Comparison of ENCODE assay signal across 8 mouse cellular contexts in the genomic region with DNA sequence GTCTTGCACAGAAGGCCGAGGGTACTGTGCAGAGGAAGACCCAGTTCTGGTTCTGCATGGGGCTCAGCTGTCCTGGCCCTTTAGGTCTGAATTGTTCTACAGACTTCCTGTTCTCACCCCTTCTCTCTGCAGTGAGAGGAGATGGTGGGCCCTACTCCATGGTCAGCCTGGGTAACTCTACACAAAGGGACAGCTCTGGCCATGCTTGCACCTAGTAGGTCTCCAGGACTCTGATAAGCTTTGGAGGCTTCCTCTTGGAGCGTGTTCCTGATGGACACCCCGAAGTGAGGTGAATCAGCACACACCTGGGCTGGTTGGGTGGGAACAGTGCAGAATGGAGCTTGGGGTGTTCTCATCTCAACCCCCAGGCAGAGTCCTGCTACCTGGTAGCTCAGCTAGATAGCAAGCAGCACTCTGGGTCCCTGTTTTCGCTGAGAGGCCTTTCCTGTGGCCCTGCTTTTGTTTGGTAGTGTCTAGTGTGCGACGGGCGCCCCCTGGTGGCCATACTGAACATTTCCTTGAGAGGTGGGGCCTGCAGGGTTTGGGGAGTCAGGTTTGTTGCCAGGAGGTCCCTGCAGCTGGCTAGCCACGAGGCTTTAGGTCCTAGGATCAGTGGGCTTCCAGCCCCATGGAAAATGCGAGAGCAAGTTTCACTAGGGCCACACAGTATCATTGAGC. TPM values are rescaled to one million over a fixed set of nuclear protein-coding genes. Genes with fewer than 3 reads are reported as not detected.
DNase-seq lines count a peak whose midpoint lies in the region; ATAC-seq lines count a peak whose summit lies in the region.

No protein-coding gene starts in this region.

- no peaks in the 10 kb centered on the region for H3K36me3 ChIP-seq in intestine, embryonic 15.5 days
- H3K36me3 ChIP-seq in midbrain, embryonic 10.5 days: no peaks in the 10 kb centered on the region

- intact Hi-C loops in left cerebral cortex, postnatal 14 days (cut with DNase I): loop anchor here (1.0 kb wide), 1 partner anchor 71 kb away; no protein-coding TSS in a partner anchor

- no peak overlapping the region for H3K4me2 ChIP-seq in intestine, embryonic 15.5 days (replicated peaks)

- peaks cover 32% of the 10 kb centered on the region for H3K4me1 ChIP-seq in intestine, embryonic 15.5 days (replicated peaks)
- peaks cover 3% of the 10 kb centered on the region for H3K4me1 ChIP-seq in midbrain, embryonic 10.5 days

- H3K4me3 ChIP-seq in intestine, embryonic 15.5 days (replicated peaks): no peak overlapping the region
- H3K4me3 ChIP-seq in midbrain, embryonic 10.5 days: 0 out of 2 replicates have a peak overlapping the region, but pooled peaks have one; percentile 0

- 26% methylated on average over 9 of the region's 9 CpGs for WGBS in intestine, embryonic 15.5 days
- 29% methylated on average over 9 of the region's 9 CpGs for WGBS in midbrain, embryonic 10.5 days

- ATAC-seq in intestine, embryonic 15.5 days: peak; percentile 48

- DNase-seq in adrenal gland, adult 2 months: peak; percentile 78
- peak; percentile 94 for DNase-seq in embryo, embryonic 10.5 days (ENCODE audit: low spot score)
- DNase-seq in gastrocnemius, postnatal 25 days: peak; percentile 59
- DNase-seq in left cerebral cortex, postnatal 14 days (ENCODE audit: low spot score in 2 of 2): peak; percentile 74 to 82
- peak; percentile 87 for DNase-seq in midbrain, embryonic 10.5 days (ENCODE audit: low spot score)
- DNase-seq in right cerebral cortex, postnatal 36 days (ENCODE audit: low spot score in 2 of 2): peak; percentile 27 to 61
- DNase-seq in urinary bladder, postnatal 4 days (ENCODE audit: low spot score in 2 of 2): peak; percentile 67 to 80

- H3K9me3 ChIP-seq in intestine, embryonic 15.5 days: no peaks in the 10 kb centered on the region
- H3K9me3 ChIP-seq in midbrain, embryonic 10.5 days (replicated peaks): no peaks in the 10 kb centered on the region

- no peaks in the 10 kb centered on the region for H3K27me3 ChIP-seq in intestine, embryonic 15.5 days (replicated peaks)
- H3K27me3 ChIP-seq in midbrain, embryonic 10.5 days (ENCODE audit: low read depth, poor library complexity, severe bottlenecking): no peaks in the 10 kb centered on the region

- no peak overlapping the region for H3K27ac ChIP-seq in intestine, embryonic 15.5 days
- peak overlapping the region; percentile 77 for H3K27ac ChIP-seq in midbrain, embryonic 10.5 days (replicated peaks)

- 0 out of 2 replicates have a peak overlapping the region, but pooled peaks have one; percentile 2 for H3K9ac ChIP-seq in intestine, embryonic 15.5 days

RNA-seq across cellular contexts. Expression of gene Gata5, which starts 12.5 kb away (rescaled TPM):
- total RNA-seq in adrenal gland, adult 2 months (2021): under 1 TPM; 0.09 to 0.28 TPM
- 0.25 and 0.31 TPM in 2 replicates for polyA plus RNA-seq in adrenal gland, adult 2 months (2012; rRNA removed)
- not detected for total RNA-seq in gastrocnemius, postnatal 25 days (2021)
- polyA plus RNA-seq in intestine, embryonic 15.5 days (2015; fragmentation: Nextera tagmentation; extraction: Ambion mirVana): 8.6 and 8.8 TPM in 2 replicates
- not detected for total RNA-seq in left cerebral cortex, postnatal 14 days (2021)
- polyA plus RNA-seq in midbrain, embryonic 10.5 days (2016; fragmentation: Nextera tagmentation; extraction: Ambion mirVana): 0.04 and 0.10 TPM in 2 replicates

RNA-seq across cellular contexts. Expression of gene Rbbp8nl, which starts 57.3 kb away (rescaled TPM):
- not detected for total RNA-seq in adrenal gland, adult 2 months (2021)
- not detected in 2 replicates for polyA plus RNA-seq in adrenal gland, adult 2 months (2012; rRNA removed)
- total RNA-seq in gastrocnemius, postnatal 25 days (2021): not detected
- polyA plus RNA-seq in intestine, embryonic 15.5 days (2015; fragmentation: Nextera tagmentation; extraction: Ambion mirVana): 2.8 and 3.8 TPM in 2 replicates
- not detected for total RNA-seq in left cerebral cortex, postnatal 14 days (2021)
- polyA plus RNA-seq in midbrain, embryonic 10.5 days (2016; fragmentation: Nextera tagmentation; extraction: Ambion mirVana): 0.11 TPM in 1 of 2 replicates, not detected in the other

Comparison
In these comparisons a context has a peak if more than half of its experiments do, and no peak if none do; other contexts are left out.
1. DNase-seq: peak in every context shown above with its lines; median percentile 94 in embryo, embryonic 10.5 days; 87 in midbrain, embryonic 10.5 days; 78 in adrenal gland, adult 2 months; 78 in left cerebral cortex, postnatal 14 days; 74 in urinary bladder, postnatal 4 days; 59 in gastrocnemius, postnatal 25 days; 44 in right cerebral cortex, postnatal 36 days.